Mouse (Mus musculus) hindbrain, embryonic 11.5 days (tissue): ENCODE results near the gene Rnpep. TPM values are rescaled to one million over a fixed set of nuclear protein-coding genes. Genes with fewer than 3 reads are reported as not detected.

Experiments
- ATAC-seq: fragments of 200-750 bp; cut with Nextera tagmentation; 2 replicates; pipeline ENCODE4 v1.8.0; 2017; ENCODE audit warnings: mild to moderate bottlenecking, moderate TSS enrichment, moderate library complexity; ENCODE audit not compliant: low FRiP score
- DNase-seq: peaks from one replicate; pipeline ENCODE4 v3.0.0-alpha.2; 2015; ENCODE audit warnings: low spot score
- H3K27ac ChIP-seq: fragments of 300-500 bp; sonication (generic); 2 replicates; pipeline ENCODE4 v1.5.1; 2014; ENCODE audit warnings: mild to moderate bottlenecking, low read depth, low read length
- H3K27me3 ChIP-seq: fragments of 300-500 bp; sonication (generic); 2 replicates; pipeline ENCODE4 v1.6.1; 2014; ENCODE audit warnings: mild to moderate bottlenecking, low read length, moderate library complexity, mixed read lengths; ENCODE audit not compliant: control insufficient read depth, insufficient read depth
- H3K36me3 ChIP-seq: fragments of 300-500 bp; sonication (generic); 2 replicates; pipeline ENCODE4 v1.6.1; 2014; ENCODE audit warnings: mild to moderate bottlenecking, low read length, moderate library complexity, mixed read lengths; ENCODE audit not compliant: control insufficient read depth, insufficient read depth
- H3K4me1 ChIP-seq: fragments of 300-500 bp; sonication (generic); replicated peaks from 2 replicates; pipeline ENCODE4 v1.6.1; 2014; ENCODE audit warnings: low read length, mixed read lengths; ENCODE audit not compliant: control insufficient read depth, insufficient read depth
- H3K4me2 ChIP-seq: fragments of 300-500 bp; sonication (generic); replicated peaks from 2 replicates; pipeline ENCODE4 v1.6.1; 2014; ENCODE audit warnings: mild to moderate bottlenecking, low read depth, low read length
- H3K4me3 ChIP-seq: fragments of 300-500 bp; sonication (generic); 2 replicates; pipeline ENCODE4 v1.5.1; 2014; ENCODE audit warnings: low read depth, low read length
- H3K9ac ChIP-seq: fragments of 300-500 bp; sonication (generic); 2 replicates; pipeline ENCODE4 v1.6.1; 2014; ENCODE audit warnings: low read depth, low read length
- H3K9me3 ChIP-seq: fragments of 300-500 bp; sonication (generic); 2 replicates; pipeline ENCODE4 v1.6.1; 2016; ENCODE audit warnings: low read length; ENCODE audit not compliant: control insufficient read depth
- WGBS: fragments of 180-500 bp; shearing (Covaris S2); extraction: QIAGEN DNeasy Blood & Tissue Kit; methylation state at CpG from one replicate; pipeline ENCODE4 v1.1.7; 2014; 5-methylcytosine and 5-hydroxymethylcytosine counted together
- polyA plus RNA-seq: library from polyadenylated mRNA; unstranded; fragments of >200 nt; fragmentation: Nextera tagmentation; extraction: Ambion mirVana; gene quantifications from 2 replicates; pipeline ENCODE4 v1.2.1, GENCODE M21; 2014

Rnpep gene
- polyA plus RNA-seq, 1 experiment from 2014 or later: 104 TPM

- H3K4me2 ChIP-seq: no peak overlapping the region
- no peak for DNase-seq
- H3K36me3 ChIP-seq: 0 out of 2 replicates have a peak, but pooled peaks cover 2% of the 10 kb centered on the region
- H3K27me3 ChIP-seq: no peaks in the 10 kb centered on the region
- H3K4me1 ChIP-seq: no peaks in the 10 kb centered on the region
- no peak overlapping the region for H3K9ac ChIP-seq
- H3K4me3 ChIP-seq: no peak overlapping the region
- ATAC-seq: no peak
- WGBS: 89% methylated on average over 10 of the region's 10 CpGs
- no peaks in the 10 kb centered on the region for H3K9me3 ChIP-seq
- H3K27ac ChIP-seq: no peak overlapping the region
Measured at GRCm38 (mm10) chr1:135267663-135268446, 16.0 kb downstream of the Rnpep start.

DNA sequence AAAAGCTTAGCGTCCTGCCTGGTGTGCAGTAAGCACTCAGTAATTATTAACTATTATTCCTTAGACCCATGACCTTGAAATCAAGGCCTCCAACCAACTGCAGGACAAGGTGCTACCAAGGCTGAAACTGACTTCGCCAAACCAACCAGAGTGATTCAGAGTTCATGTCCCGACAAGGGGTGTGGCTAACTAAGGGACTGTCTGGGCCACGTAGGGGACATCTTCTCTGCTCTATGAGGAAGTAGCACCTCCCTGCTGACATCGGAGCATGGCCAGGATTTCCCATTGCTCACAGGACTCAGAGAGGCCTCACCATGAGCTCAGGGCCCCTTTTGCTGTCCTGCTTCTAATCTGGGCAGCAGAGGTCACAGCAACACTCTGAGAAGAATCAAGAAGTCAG lies 18.1 kb downstream of the Rnpep start:
- Histone ChIP-seq H3K4me1 (no peaks in the 10 kb centered on the region), H3K27ac (no peak overlapping the region), H3K4me3 (no peak overlapping the region), H3K36me3 (0 out of 2 replicates have a peak, but pooled peaks cover 2% of the 10 kb centered on the region), H3K4me2 (no peak overlapping the region), H3K27me3 (no peaks in the 10 kb centered on the region), H3K9ac (no peak overlapping the region), H3K9me3 (no peaks in the 10 kb centered on the region)
- WGBS: 83% methylated on average over 5 of the region's 5 CpGs
- DNase-seq (no peak), ATAC-seq (no peak)

DNA sequence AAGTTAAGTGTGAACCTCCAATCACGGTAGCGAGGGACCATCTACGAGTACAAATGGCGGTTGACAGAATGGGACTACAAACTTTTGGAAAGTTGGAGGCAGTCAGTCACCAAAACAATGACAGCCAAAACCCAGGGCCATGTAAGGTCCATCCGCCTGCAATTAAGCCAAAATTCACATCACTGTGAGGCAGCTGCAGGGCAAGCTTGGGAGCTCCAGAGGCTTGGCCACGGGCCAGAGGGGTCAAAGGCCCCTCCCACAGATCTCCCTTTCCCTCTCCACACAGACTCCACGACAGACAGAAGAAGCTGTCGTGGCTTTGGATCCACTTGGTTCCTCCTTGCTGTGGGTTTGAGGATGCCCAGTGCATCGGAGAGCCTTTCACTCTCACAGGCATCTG lies 20.6 kb downstream of the Rnpep start:
- peaks cover 2% of the 10 kb centered on the region; the same call in 1 of the 2 replicates for H3K27me3 ChIP-seq
- H3K9me3 ChIP-seq: no peaks in the 10 kb centered on the region
- WGBS: 85% methylated on average over 9 of the region's 9 CpGs
- no peak overlapping the region for H3K27ac ChIP-seq
- H3K9ac ChIP-seq: no peak overlapping the region
- peaks cover 5% of the 10 kb centered on the region for H3K4me1 ChIP-seq
- no peak overlapping the region for H3K4me2 ChIP-seq
- no peak for DNase-seq
- no peak for ATAC-seq
- H3K36me3 ChIP-seq: 0 out of 2 replicates have a peak, but pooled peaks cover 2% of the 10 kb centered on the region
- H3K4me3 ChIP-seq: no peak overlapping the region

DNA sequence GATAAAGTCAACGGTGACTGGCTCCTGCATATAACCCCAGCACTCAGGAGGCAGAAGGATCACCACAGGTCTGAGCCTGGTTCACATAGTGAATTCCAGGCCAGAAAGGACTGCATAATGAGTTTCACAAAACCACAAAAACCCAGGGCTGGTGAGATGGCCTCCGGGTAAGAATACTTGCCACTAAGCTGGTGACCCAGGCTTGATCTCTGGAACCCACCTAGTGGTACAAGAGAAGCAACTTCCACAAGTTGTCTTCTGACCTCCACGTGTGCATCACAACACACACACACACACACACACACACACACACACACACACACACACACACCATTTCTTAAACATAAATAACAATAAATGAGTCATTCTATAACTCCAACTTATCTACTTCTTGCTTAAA lies 21.6 kb downstream of the Rnpep start:
- Histone ChIP-seq H3K4me1 (peaks cover 7% of the 10 kb centered on the region), H3K9ac (no peak overlapping the region), H3K36me3 (0 out of 2 replicates have a peak, but pooled peaks cover 2% of the 10 kb centered on the region), H3K27me3 (peaks cover 2% of the 10 kb centered on the region; the same call in 1 of the 2 replicates), H3K27ac (no peak overlapping the region), H3K4me2 (no peak overlapping the region), H3K4me3 (no peak overlapping the region), H3K9me3 (no peaks in the 10 kb centered on the region)
- DNase-seq (no peak), ATAC-seq (no peak)
- WGBS: 91% methylated on average over 3 of the region's 3 CpGs

- H3K4me2 ChIP-seq: no peak overlapping the region
- peaks cover 2% of the 10 kb centered on the region; the same call in 1 of the 2 replicates for H3K27me3 ChIP-seq
- H3K27ac ChIP-seq: no peak overlapping the region
- ATAC-seq (no peak), DNase-seq (no peak)
- 0 out of 2 replicates have a peak, but pooled peaks cover 2% of the 10 kb centered on the region for H3K36me3 ChIP-seq
- no peak overlapping the region for H3K9ac ChIP-seq
- no peak overlapping the region for H3K4me3 ChIP-seq
- 73% methylated on average over 6 of the region's 6 CpGs for WGBS
- H3K4me1 ChIP-seq: peaks cover 7% of the 10 kb centered on the region
- H3K9me3 ChIP-seq: no peaks in the 10 kb centered on the region
Measured at GRCm38 (mm10) chr1:135260931-135261330, 23.0 kb downstream of the Rnpep start.

DNA sequence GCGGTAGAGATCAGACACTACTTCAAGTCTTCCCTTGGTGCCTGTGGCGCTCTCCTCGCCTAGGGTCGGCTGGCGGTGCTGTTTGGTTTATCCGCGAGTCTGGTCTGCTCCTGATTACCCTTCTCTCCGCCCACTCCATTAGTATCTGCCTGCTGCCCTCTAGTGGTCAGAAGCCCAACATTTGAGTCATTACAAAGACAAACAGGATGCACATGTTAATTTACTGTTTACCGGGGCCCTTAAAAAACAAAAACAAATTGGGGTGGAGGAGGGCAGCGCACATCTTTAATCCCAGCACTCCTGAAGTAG lies 24.8 kb downstream of the Rnpep start:
- peak; percentile 58 for ATAC-seq
- 1% methylated on average over 10 of the region's 10 CpGs for WGBS
- peaks cover 2% of the 10 kb centered on the region; the same call in 1 of the 2 replicates for H3K27me3 ChIP-seq
- peaks cover 7% of the 10 kb centered on the region for H3K4me1 ChIP-seq
- peak overlapping the region; percentile 41; the same call in 1 of the 2 replicates for H3K9ac ChIP-seq
- H3K4me3 ChIP-seq: 0 out of 2 replicates have a peak overlapping the region, but pooled peaks have one; percentile 14
- H3K27ac ChIP-seq: no peak overlapping the region
- H3K36me3 ChIP-seq: no peaks in the 10 kb centered on the region
- H3K9me3 ChIP-seq: no peaks in the 10 kb centered on the region
- DNase-seq: peak; percentile 91
- peak overlapping the region; percentile 49 for H3K4me2 ChIP-seq

GRCm38 (mm10) chr1:135258380-135259127 lies 25.3 kb downstream of the Rnpep start, which contains the start of gene Elf3:
TSS of gene Elf3 (minus strand) at chr1:135258568.
- H3K4me1 ChIP-seq: peaks cover 7% of the 10 kb centered on the region
- H3K4me2 ChIP-seq: peak within 1 kb of the TSS; percentile 49
- WGBS: 5% methylated on average over 19 of the region's 19 CpGs
- H3K36me3 ChIP-seq: no peaks in the 10 kb centered on the region
- 0 out of 2 replicates have a peak within 1 kb of the TSS, but pooled peaks have one; percentile 30 for H3K27ac ChIP-seq
- H3K9me3 ChIP-seq: no peaks in the 10 kb centered on the region
- H3K9ac ChIP-seq: peak within 1 kb of the TSS; percentile 41; the same call in 1 of the 2 replicates
- 0 out of 2 replicates have a peak within 1 kb of the TSS, but pooled peaks have one; percentile 14 for H3K4me3 ChIP-seq
- H3K27me3 ChIP-seq: peaks cover 2% of the 10 kb centered on the region; the same call in 1 of the 2 replicates
- DNase-seq: peak; percentile 49
- ATAC-seq: peak; percentile 56

GRCm38 (mm10) chr1:135256299-135256698 lies 27.6 kb downstream of the Rnpep start:
- Histone ChIP-seq H3K4me2 (no peak overlapping the region), H3K27me3 (peaks cover 2% of the 10 kb centered on the region; the same call in 1 of the 2 replicates), H3K9ac (no peak overlapping the region), H3K27ac (no peak overlapping the region), H3K36me3 (no peaks in the 10 kb centered on the region), H3K4me3 (no peak overlapping the region), H3K9me3 (no peaks in the 10 kb centered on the region), H3K4me1 (peaks cover 7% of the 10 kb centered on the region)
- WGBS: 74% methylated on average over 6 of the region's 6 CpGs
- no peak for ATAC-seq
- no peak for DNase-seq
